Mouse (Mus musculus): ENCODE measurements around the gene Chrna3.

DNA sequence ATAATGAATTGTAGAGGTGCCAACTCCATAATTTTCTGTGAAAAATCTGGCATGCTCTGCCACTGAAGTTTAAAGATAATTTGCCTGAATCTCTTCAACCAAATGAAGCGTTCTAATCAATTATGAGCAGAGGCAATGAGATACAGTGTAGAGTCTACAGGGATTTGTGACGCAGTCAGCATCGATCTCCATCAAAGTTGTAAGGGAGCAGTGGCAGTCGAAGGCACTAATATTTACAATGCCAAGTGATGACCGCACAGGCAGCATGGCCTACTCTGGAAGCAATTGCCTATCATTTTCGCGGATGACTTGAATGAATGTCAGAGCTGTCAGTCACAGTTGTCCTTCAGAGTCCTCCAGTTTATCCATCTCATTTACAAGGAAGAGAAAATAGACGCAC lies 45.7 kb downstream of the Chrna3 start, which contains the start of gene Chrna5:
- TF ChIP-seq CTCF (IDR thresholded peaks at IDR 0.05; ENCODE audit: extremely low read depth, insufficient read depth, insufficient read length, insufficient replicate concordance) (no peak), POLR2A (IDR thresholded peaks at IDR 0.05; ENCODE audit: low read depth, low read length) (no peak)
